Mouse (Mus musculus): ENCODE measurements around the gene Ube4b. TPM values are rescaled to one million over a fixed set of nuclear protein-coding genes. Genes with fewer than 3 reads are reported as not detected.
A peak's percentile ranks its signal among the peaks of the same experiment; 100 is the strongest.

Gene Ube4b
- polyA plus RNA-seq, 1 experiment: 36.5 TPM

DNA sequence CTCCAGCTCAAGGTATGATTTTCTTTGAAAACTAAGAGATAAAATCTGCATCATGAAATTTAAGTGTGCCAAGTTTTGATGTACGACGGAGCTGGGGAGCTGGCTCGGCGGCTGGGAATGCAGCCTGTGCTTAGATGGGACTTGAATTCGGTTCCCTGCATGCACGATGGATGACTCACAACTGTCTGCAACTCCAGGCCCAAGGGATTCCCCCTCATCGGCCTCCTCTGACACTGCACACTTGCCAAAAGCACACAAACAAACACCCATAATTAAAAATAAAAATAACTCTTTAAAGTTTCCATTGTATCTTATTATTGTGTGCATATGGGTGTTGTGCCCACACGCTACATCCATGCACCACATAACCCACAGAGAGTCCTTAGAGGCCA is 25.0 kb downstream of the Ube4b start:
- TF ChIP-seq CTCF (IDR thresholded peaks at IDR 0.05; ENCODE audit: control insufficient read depth, insufficient read depth, insufficient replicate concordance, low read depth, low read length): no peak
- TF ChIP-seq POLR2A (IDR thresholded peaks at IDR 0.05; ENCODE audit: control insufficient read depth, low read depth, low read length): no peak
- no peak overlapping the region for H3K4me3 ChIP-seq (ENCODE audit: control insufficient read depth, low read depth, low read length)
- no peaks in the 10 kb centered on the region for H3K27me3 ChIP-seq (ENCODE audit: control insufficient read depth, insufficient read depth, low read length)
- no peaks in the 10 kb centered on the region for H3K36me3 ChIP-seq (ENCODE audit: control insufficient read depth, insufficient read depth, low read length)
- H3K4me1 ChIP-seq (ENCODE audit: control insufficient read depth, insufficient read depth, low read length): no peaks in the 10 kb centered on the region
- H3K27ac ChIP-seq (ENCODE audit: control insufficient read depth, insufficient read depth, low read depth, low read length): no peak overlapping the region

DNA sequence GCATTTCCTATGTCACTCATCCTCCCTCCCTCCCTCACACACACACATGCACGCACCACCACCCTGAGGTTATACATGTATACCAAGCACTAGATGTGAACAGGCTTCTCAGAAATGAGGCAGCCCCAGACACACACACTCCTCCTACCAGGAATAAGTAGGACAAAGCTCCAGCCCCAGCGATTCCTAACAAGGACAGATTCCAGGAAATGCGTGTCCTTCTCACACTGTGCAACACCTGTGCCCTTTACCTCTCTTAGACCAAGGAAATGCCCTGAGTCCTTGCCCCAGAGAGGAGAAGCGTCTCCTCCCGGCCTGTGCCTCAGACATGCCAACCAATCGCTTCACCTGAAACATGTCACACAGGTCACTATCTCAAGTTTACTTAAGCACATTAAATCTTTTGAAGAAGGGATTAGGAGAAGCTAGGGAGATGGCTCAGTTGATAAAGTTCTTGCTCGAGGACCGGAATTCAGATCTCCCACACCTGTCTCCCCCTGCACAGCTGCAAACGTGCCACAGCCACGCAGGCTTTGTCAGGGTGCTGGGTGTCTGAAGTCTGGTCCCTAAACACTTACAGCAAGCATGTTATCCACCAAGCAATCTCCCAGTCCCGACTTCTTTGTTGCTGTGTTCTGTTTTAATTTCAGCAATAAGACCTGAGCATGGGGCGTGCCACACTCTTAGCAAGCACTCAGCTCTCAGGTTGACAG is 25.5 kb downstream of the Ube4b start:
- no peaks in the 10 kb centered on the region for H3K27me3 ChIP-seq (ENCODE audit: control insufficient read depth, insufficient read depth, low read length)
- H3K4me1 ChIP-seq (ENCODE audit: control insufficient read depth, insufficient read depth, low read length): no peaks in the 10 kb centered on the region
- no peaks in the 10 kb centered on the region for H3K36me3 ChIP-seq (ENCODE audit: control insufficient read depth, insufficient read depth, low read length)
- no peak overlapping the region for H3K4me3 ChIP-seq (ENCODE audit: control insufficient read depth, low read depth, low read length)
- no peak overlapping the region for H3K27ac ChIP-seq (ENCODE audit: control insufficient read depth, insufficient read depth, low read depth, low read length)
- no peak for TF ChIP-seq POLR2A (IDR thresholded peaks at IDR 0.05; ENCODE audit: control insufficient read depth, low read depth, low read length)
- TF ChIP-seq CTCF (IDR thresholded peaks at IDR 0.05; ENCODE audit: control insufficient read depth, insufficient read depth, insufficient replicate concordance, low read depth, low read length): no peak

DNA sequence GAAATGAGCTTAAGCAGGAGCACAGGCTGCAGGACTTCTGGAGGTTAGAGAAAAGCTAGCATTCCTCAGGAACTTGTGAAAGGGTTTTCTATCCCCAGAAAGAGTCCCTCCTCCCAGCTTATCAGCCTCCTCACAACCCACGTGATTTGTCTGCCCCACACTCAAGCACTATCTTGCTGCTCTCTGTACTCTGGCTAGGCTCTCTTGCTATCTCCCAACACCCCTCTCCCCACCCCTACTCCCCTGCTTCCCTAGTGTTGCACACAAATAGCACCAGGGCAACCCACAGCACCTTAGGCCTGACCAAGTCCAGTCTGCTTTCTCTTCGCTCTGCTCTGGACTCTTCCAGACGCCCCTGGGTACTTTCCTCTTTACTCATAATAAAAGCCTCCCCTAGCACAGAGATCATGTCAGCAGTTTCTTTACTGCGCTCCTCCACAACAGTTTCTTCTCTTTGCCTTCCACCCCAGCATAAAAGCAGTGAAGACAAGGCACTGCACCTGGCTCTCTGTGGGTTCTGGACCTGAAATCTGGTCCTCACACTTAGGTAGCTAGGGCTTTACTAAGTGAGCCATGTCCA is 27.1 kb downstream of the Ube4b start:
- Histone ChIP-seq H3K27ac (ENCODE audit: control insufficient read depth, insufficient read depth, low read depth, low read length) (no peak overlapping the region), H3K4me3 (ENCODE audit: control insufficient read depth, low read depth, low read length) (no peak overlapping the region), H3K4me1 (ENCODE audit: control insufficient read depth, insufficient read depth, low read length) (no peaks in the 10 kb centered on the region), H3K27me3 (ENCODE audit: control insufficient read depth, insufficient read depth, low read length) (no peaks in the 10 kb centered on the region), H3K36me3 (ENCODE audit: control insufficient read depth, insufficient read depth, low read length) (no peaks in the 10 kb centered on the region)
- no peak for TF ChIP-seq POLR2A (IDR thresholded peaks at IDR 0.05; ENCODE audit: control insufficient read depth, low read depth, low read length)
- TF ChIP-seq CTCF (IDR thresholded peaks at IDR 0.05; ENCODE audit: control insufficient read depth, insufficient read depth, insufficient replicate concordance, low read depth, low read length): no peak

DNA sequence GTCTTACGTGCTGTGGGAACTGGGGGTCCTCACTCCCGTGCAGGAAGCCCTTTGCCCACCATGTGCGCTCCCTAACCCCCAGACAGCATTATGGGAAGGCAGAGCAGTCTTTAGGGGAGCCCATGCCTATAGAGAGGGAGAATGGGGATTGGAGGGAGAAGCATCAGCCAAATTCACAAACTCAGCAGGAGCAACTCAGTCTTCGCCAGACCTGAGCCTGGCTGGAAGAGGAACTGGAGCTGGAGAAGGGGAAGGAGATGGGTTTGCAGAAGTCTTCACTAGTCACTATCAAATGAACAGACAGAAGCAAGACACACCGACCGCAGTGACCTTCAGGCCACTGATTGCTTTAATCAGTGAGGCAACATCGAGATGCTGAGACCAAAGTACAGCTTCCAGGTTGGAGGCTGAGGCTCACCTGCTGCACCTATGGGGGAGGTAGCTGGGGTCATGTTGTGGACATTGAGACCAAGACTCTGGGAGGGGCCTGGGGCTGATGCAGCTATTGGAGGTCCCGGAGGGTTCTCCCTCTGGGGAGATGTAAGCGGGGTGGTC is 28.3 kb downstream of the Ube4b start:
- H3K27ac ChIP-seq (ENCODE audit: control insufficient read depth, insufficient read depth, low read depth, low read length): no peak overlapping the region
- no peak for TF ChIP-seq POLR2A (IDR thresholded peaks at IDR 0.05; ENCODE audit: control insufficient read depth, low read depth, low read length)
- TF ChIP-seq CTCF (IDR thresholded peaks at IDR 0.05; ENCODE audit: control insufficient read depth, insufficient read depth, insufficient replicate concordance, low read depth, low read length): no peak

DNA sequence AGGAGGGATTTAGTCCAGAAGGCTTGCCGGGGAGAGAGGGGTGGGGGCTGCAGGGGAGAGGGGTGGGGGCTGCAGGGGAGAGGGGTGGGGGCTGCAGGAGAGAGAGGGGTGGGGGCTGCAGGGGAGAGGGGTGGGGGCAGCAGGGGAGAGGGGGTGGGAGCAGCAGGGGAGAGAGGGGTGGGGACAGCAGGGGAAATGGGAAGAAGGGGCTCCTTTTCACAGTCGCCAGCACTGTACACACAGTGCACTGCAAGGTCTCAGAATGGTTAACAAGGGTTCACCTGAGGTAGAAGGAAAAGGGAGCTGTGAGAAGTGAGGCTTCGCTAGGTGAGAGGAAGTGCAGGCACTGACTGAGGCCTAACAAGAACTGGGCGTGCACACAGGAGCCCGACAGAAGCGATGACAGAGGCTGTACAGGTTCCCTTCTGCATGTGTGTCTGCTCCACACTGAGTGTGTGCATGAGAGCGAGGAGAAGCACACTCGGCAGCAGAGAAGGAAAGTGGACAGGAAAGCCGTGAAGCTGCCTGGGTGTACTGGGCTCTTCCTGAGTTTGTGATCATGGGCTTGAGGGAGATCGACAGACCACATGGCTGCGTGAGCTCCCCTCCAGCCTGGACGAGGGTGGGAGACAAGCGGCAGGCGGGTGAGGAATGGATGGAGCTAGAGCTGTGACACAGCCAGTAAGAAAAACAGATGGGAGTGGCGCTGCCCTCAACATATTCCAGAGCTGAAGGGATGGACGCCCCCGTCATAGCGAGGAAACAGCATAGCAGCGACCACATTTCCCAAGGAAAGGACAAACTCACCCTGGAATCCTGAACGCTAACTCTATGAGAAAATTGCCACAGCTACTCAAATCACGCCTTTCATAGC is 29.9 kb downstream of the Ube4b start:
- Histone ChIP-seq H3K4me3 (ENCODE audit: control insufficient read depth, low read depth, low read length) (no peak overlapping the region), H3K27me3 (ENCODE audit: control insufficient read depth, insufficient read depth, low read length) (no peaks in the 10 kb centered on the region), H3K4me1 (ENCODE audit: control insufficient read depth, insufficient read depth, low read length) (no peaks in the 10 kb centered on the region), H3K36me3 (ENCODE audit: control insufficient read depth, insufficient read depth, low read length) (no peaks in the 10 kb centered on the region), H3K27ac (ENCODE audit: control insufficient read depth, insufficient read depth, low read depth, low read length) (no peak overlapping the region)
- no peak for TF ChIP-seq CTCF (IDR thresholded peaks at IDR 0.05; ENCODE audit: control insufficient read depth, insufficient read depth, insufficient replicate concordance, low read depth, low read length)

More for the DNA sequence above, 28.3 kb downstream of the Ube4b start:
- no peaks in the 10 kb centered on the region for H3K4me1 ChIP-seq (ENCODE audit: control insufficient read depth, insufficient read depth, low read length)
- H3K36me3 ChIP-seq (ENCODE audit: control insufficient read depth, insufficient read depth, low read length): no peaks in the 10 kb centered on the region
- no peak overlapping the region for H3K4me3 ChIP-seq (ENCODE audit: control insufficient read depth, low read depth, low read length)
- H3K27me3 ChIP-seq (ENCODE audit: control insufficient read depth, insufficient read depth, low read length): no peaks in the 10 kb centered on the region

DNA sequence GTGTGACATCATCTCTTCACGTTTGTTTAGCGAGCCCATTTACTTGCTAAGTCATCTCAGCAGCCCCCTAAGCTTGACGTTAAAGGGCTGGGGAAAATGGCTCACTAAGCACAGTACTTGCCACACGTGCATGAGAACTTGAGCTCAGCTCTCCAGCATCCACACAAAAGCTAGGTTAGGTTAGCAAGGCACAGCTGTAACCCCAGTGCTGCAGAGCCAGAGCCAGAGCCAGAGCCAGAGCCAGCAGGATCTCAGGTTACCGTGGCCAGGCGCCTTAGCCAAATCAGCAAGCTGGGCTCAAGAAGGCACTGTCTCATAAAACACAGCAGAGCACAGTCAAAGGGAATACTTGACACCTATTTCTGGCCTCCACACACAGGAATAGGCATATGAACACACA is 31.0 kb downstream of the Ube4b start:
- no peaks in the 10 kb centered on the region for H3K4me1 ChIP-seq (ENCODE audit: control insufficient read depth, insufficient read depth, low read length)
- H3K36me3 ChIP-seq (ENCODE audit: control insufficient read depth, insufficient read depth, low read length): no peaks in the 10 kb centered on the region

DNA sequence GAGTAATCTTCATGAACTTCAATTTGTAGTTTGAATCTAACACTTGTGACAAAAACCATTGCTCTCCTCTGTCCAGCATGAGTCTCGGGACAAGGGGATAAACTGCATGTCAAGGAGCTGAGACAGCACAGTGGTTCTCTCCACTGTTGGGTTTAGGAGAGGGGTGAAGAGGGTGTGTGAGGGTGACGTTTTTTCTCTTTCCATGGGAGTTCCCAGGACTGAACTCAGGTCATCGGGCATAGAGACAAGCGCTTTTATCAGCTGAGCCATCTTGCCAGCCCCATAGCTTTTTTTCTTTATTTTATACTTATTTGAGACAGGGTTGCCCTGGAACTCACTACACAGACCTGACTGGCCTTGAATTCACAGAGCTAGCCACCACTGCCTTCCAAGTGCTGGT is 32.3 kb downstream of the Ube4b start:
- TF ChIP-seq POLR2A (IDR thresholded peaks at IDR 0.05; ENCODE audit: control insufficient read depth, low read depth, low read length) (no peak), CTCF (IDR thresholded peaks at IDR 0.05; ENCODE audit: control insufficient read depth, insufficient read depth, insufficient replicate concordance, low read depth, low read length) (no peak)
- Histone ChIP-seq H3K4me1 (ENCODE audit: control insufficient read depth, insufficient read depth, low read length) (no peaks in the 10 kb centered on the region), H3K27ac (ENCODE audit: control insufficient read depth, insufficient read depth, low read depth, low read length) (0 out of 2 replicates have a peak overlapping the region, but pooled peaks have one; percentile 30), H3K27me3 (ENCODE audit: control insufficient read depth, insufficient read depth, low read length) (no peaks in the 10 kb centered on the region), H3K4me3 (ENCODE audit: control insufficient read depth, low read depth, low read length) (no peak overlapping the region), H3K36me3 (ENCODE audit: control insufficient read depth, insufficient read depth, low read length) (no peaks in the 10 kb centered on the region)

More for the DNA sequence above, 31.0 kb downstream of the Ube4b start:
- TF ChIP-seq POLR2A (IDR thresholded peaks at IDR 0.05; ENCODE audit: control insufficient read depth, low read depth, low read length) (no peak), CTCF (IDR thresholded peaks at IDR 0.05; ENCODE audit: control insufficient read depth, insufficient read depth, insufficient replicate concordance, low read depth, low read length) (no peak)
- no peaks in the 10 kb centered on the region for H3K27me3 ChIP-seq (ENCODE audit: control insufficient read depth, insufficient read depth, low read length)
- no peak overlapping the region for H3K4me3 ChIP-seq (ENCODE audit: control insufficient read depth, low read depth, low read length)
- no peak overlapping the region for H3K27ac ChIP-seq (ENCODE audit: control insufficient read depth, insufficient read depth, low read depth, low read length)
